Mouse (Mus musculus): ENCODE measurements around the gene Thoc2. TPM values are rescaled to one million over a fixed set of nuclear protein-coding genes. Genes with fewer than 3 reads are reported as not detected.

Thoc2 gene
- polyA plus RNA-seq, 2 experiments, result 53.7 to 84.4 TPM

- H3K4me1 ChIP-seq (ENCODE audit: control insufficient read depth, insufficient read depth, low read length), result no peaks in the 10 kb centered on the region
- no peak overlapping the region for H3K4me3 ChIP-seq (replicated peaks; ENCODE audit: low read length)
- ATAC-seq (ENCODE audit: low FRiP score, low read depth) (no peak), DNase-seq (ENCODE audit: low spot score) (no peak)
- H3K27me3 ChIP-seq (ENCODE audit: control insufficient read depth, insufficient read depth, low read length), result no peaks in the 10 kb centered on the region
- no peaks in the 10 kb centered on the region for H3K36me3 ChIP-seq (ENCODE audit: control insufficient read depth, insufficient read depth, low read length)
- no peak for TF ChIP-seq POLR2A (IDR thresholded peaks at IDR 0.05; ENCODE audit: borderline replicate concordance, extremely low read depth, insufficient read depth, insufficient read length)
- no peaks in the 10 kb centered on the region for H3K9me3 ChIP-seq (ENCODE audit: control insufficient read depth, low read length)
- no peak overlapping the region for H3K4me2 ChIP-seq (replicated peaks; ENCODE audit: low read depth, low read length, severe bottlenecking)
- H3K27ac ChIP-seq (replicated peaks; ENCODE audit: low read depth, low read length), result no peak overlapping the region
- 56% methylated on average over 4 of the region's 4 CpGs for WGBS
- no peak overlapping the region for H3K9ac ChIP-seq (ENCODE audit: low read depth, low read length, severe bottlenecking)
Observed at GRCm38 (mm10) chrX:41884759-41885505, 35.5 kb downstream of the Thoc2 start.

GRCm38 (mm10) chrX:41876581-41876980 lies 43.9 kb downstream of the Thoc2 start:
- DNase-seq (ENCODE audit: low spot score) (no peak), ATAC-seq (ENCODE audit: low FRiP score, low read depth) (no peak)
- TF ChIP-seq POLR2A (IDR thresholded peaks at IDR 0.05; ENCODE audit: borderline replicate concordance, extremely low read depth, insufficient read depth, insufficient read length), result no peak
- no peak overlapping the region for H3K9ac ChIP-seq (ENCODE audit: low read depth, low read length, severe bottlenecking)
- 0 out of 2 replicates have a peak, but pooled peaks cover 3% of the 10 kb centered on the region for H3K36me3 ChIP-seq (ENCODE audit: control insufficient read depth, insufficient read depth, low read length)
- no peak overlapping the region for H3K4me3 ChIP-seq (replicated peaks; ENCODE audit: low read length)
- H3K4me1 ChIP-seq (ENCODE audit: control insufficient read depth, insufficient read depth, low read length), result no peaks in the 10 kb centered on the region
- no peak overlapping the region for H3K27ac ChIP-seq (replicated peaks; ENCODE audit: low read depth, low read length)
- 84% methylated on average over 2 of the region's 2 CpGs for WGBS
- H3K4me2 ChIP-seq (replicated peaks; ENCODE audit: low read depth, low read length, severe bottlenecking), result no peak overlapping the region
- no peaks in the 10 kb centered on the region for H3K27me3 ChIP-seq (ENCODE audit: control insufficient read depth, insufficient read depth, low read length)
- no peaks in the 10 kb centered on the region for H3K9me3 ChIP-seq (ENCODE audit: control insufficient read depth, low read length)

GRCm38 (mm10) chrX:41837823-41838222 lies 82.7 kb downstream of the Thoc2 start:
- no peak for TF ChIP-seq POLR2A (IDR thresholded peaks at IDR 0.05; ENCODE audit: borderline replicate concordance, extremely low read depth, insufficient read depth, insufficient read length)
- ATAC-seq (ENCODE audit: low FRiP score, low read depth), result no peak
- no peak overlapping the region for H3K9ac ChIP-seq (ENCODE audit: low read depth, low read length, severe bottlenecking)

GRCm38 (mm10) chrX:41805592-41805991 lies 114.9 kb downstream of the Thoc2 start:
- Histone ChIP-seq H3K27me3 (ENCODE audit: control insufficient read depth, insufficient read depth, low read length) (no peaks in the 10 kb centered on the region), H3K9ac (ENCODE audit: low read depth, low read length, severe bottlenecking) (no peak overlapping the region), H3K27ac (replicated peaks; ENCODE audit: low read depth, low read length) (no peak overlapping the region), H3K9me3 (ENCODE audit: control insufficient read depth, low read length) (no peaks in the 10 kb centered on the region), H3K4me2 (replicated peaks; ENCODE audit: low read depth, low read length, severe bottlenecking) (no peak overlapping the region), H3K36me3 (ENCODE audit: control insufficient read depth, insufficient read depth, low read length) (no peaks in the 10 kb centered on the region; the same call in 1 of the 2 replicates), H3K4me1 (ENCODE audit: control insufficient read depth, insufficient read depth, low read length) (no peaks in the 10 kb centered on the region), H3K4me3 (replicated peaks; ENCODE audit: low read length) (no peak overlapping the region)
- no peak for DNase-seq (ENCODE audit: low spot score)
- TF ChIP-seq POLR2A (IDR thresholded peaks at IDR 0.05; ENCODE audit: borderline replicate concordance, extremely low read depth, insufficient read depth, insufficient read length), result no peak
- ATAC-seq (ENCODE audit: low FRiP score, low read depth), result no peak

More at GRCm38 (mm10) chrX:41837823-41838222, 82.7 kb downstream of the Thoc2 start:
- H3K9me3 ChIP-seq (ENCODE audit: control insufficient read depth, low read length), result no peaks in the 10 kb centered on the region
- no peak overlapping the region for H3K27ac ChIP-seq (replicated peaks; ENCODE audit: low read depth, low read length)
- peaks cover 7% of the 10 kb centered on the region; the same call in 1 of the 2 replicates for H3K36me3 ChIP-seq (ENCODE audit: control insufficient read depth, insufficient read depth, low read length)
- H3K4me3 ChIP-seq (replicated peaks; ENCODE audit: low read length), result no peak overlapping the region
- no peak overlapping the region for H3K4me2 ChIP-seq (replicated peaks; ENCODE audit: low read depth, low read length, severe bottlenecking)
- no peak for DNase-seq (ENCODE audit: low spot score)
- H3K27me3 ChIP-seq (ENCODE audit: control insufficient read depth, insufficient read depth, low read length), result no peaks in the 10 kb centered on the region
- H3K4me1 ChIP-seq (ENCODE audit: control insufficient read depth, insufficient read depth, low read length), result no peaks in the 10 kb centered on the region

GRCm38 (mm10) chrX:41793303-41793702 lies 127.2 kb downstream of the Thoc2 start:
- no peaks in the 10 kb centered on the region for H3K9me3 ChIP-seq (ENCODE audit: control insufficient read depth, low read length)
- WGBS, result 81% methylated on average over 6 of the region's 6 CpGs
- ATAC-seq (ENCODE audit: low FRiP score, low read depth) (no peak), DNase-seq (ENCODE audit: low spot score) (no peak)
- H3K9ac ChIP-seq (ENCODE audit: low read depth, low read length, severe bottlenecking), result no peak overlapping the region
- H3K36me3 ChIP-seq (ENCODE audit: control insufficient read depth, insufficient read depth, low read length), result no peaks in the 10 kb centered on the region
- H3K4me2 ChIP-seq (replicated peaks; ENCODE audit: low read depth, low read length, severe bottlenecking), result no peak overlapping the region
- H3K27ac ChIP-seq (replicated peaks; ENCODE audit: low read depth, low read length), result no peak overlapping the region
- TF ChIP-seq POLR2A (IDR thresholded peaks at IDR 0.05; ENCODE audit: borderline replicate concordance, extremely low read depth, insufficient read depth, insufficient read length), result no peak
- no peaks in the 10 kb centered on the region for H3K27me3 ChIP-seq (ENCODE audit: control insufficient read depth, insufficient read depth, low read length)
- no peaks in the 10 kb centered on the region for H3K4me1 ChIP-seq (ENCODE audit: control insufficient read depth, insufficient read depth, low read length)
- no peak overlapping the region for H3K4me3 ChIP-seq (replicated peaks; ENCODE audit: low read length)

Small RNAs within 50 kb of the gene (microRNA-seq; reads per million reads assigned to microRNA genes)
- gene Gm44490, result not detected

Other genes with a start within 250 kb of the Thoc2 start
- 32.3 and 32.6 TPM in 2 replicates for gene Xiap, start 139.0 kb upstream of the Thoc2 start, polyA plus RNA-seq (2012; rRNA removed)
- gene Xiap, start 139.0 kb upstream of the Thoc2 start, polyA plus RNA-seq (2014; fragmentation: Nextera tagmentation; extraction: Ambion mirVana), result 14.9 and 16.7 TPM in 2 replicates
- gene Stag2, start 228.6 kb upstream of the Thoc2 start, polyA plus RNA-seq (2012; rRNA removed), result 32.3 and 39.8 TPM in 2 replicates
- gene Stag2, start 228.6 kb upstream of the Thoc2 start, polyA plus RNA-seq (2014; fragmentation: Nextera tagmentation; extraction: Ambion mirVana), result 51.7 and 56.1 TPM in 2 replicates